Mouse (Mus musculus) T-helper 2 cell (primary cell): Measurements from ENCODE around the gene Ciapin1.

Experiments used
- in situ Hi-C: fragments of 300-600 bp; cut with MboI, MseI; formaldehyde crosslinking; loops from one replicate; pipeline ENCODE4 v1.15.1; 2025; ENCODE audit warnings: high pct_unique_total_duplicates

Gene Ciapin1

GRCm38 (mm10) chr8:94781838-94782235 lies 56.3 kb downstream of the Ciapin1 start:
- in situ Hi-C loops, result loop anchor here (5.0 kb wide), 1 partner anchor 35 kb away; no protein-coding TSS in a partner anchor

GRCm38 (mm10) chr8:94781155-94781837 lies 56.9 kb downstream of the Ciapin1 start:
- in situ Hi-C loops, result loop anchor here (5.0 kb wide), 1 partner anchor 36 kb away; no protein-coding TSS in a partner anchor

- in situ Hi-C loops, result loop anchor here (5.0 kb wide), 1 partner anchor 37 kb away; no protein-coding TSS in a partner anchor
Observed at GRCm38 (mm10) chr8:94780491-94781154, 57.5 kb downstream of the Ciapin1 start.

GRCm38 (mm10) chr8:94779534-94780294 lies 58.4 kb downstream of the Ciapin1 start:
- in situ Hi-C loops, result loop anchor here (5.0 kb wide), 1 partner anchor 38 kb away; no protein-coding TSS in a partner anchor

GRCm38 (mm10) chr8:94778895-94779533 lies 59.1 kb downstream of the Ciapin1 start:
- in situ Hi-C loops, result no loop called here

- in situ Hi-C loops, result no loop called here
Observed at GRCm38 (mm10) chr8:94778473-94778872, 59.7 kb downstream of the Ciapin1 start.

GRCm38 (mm10) chr8:94778036-94778435 lies 60.1 kb downstream of the Ciapin1 start:
- in situ Hi-C loops, result no loop called here

- in situ Hi-C loops, result no loop called here
Observed at GRCm38 (mm10) chr8:94776346-94776745, 61.8 kb downstream of the Ciapin1 start.

- in situ Hi-C loops, result no loop called here
Observed at GRCm38 (mm10) chr8:94774601-94775000, 63.6 kb downstream of the Ciapin1 start.

GRCm38 (mm10) chr8:94773700-94774171 lies 64.4 kb downstream of the Ciapin1 start:
- in situ Hi-C loops, result no loop called here

- in situ Hi-C loops, result no loop called here
Observed at GRCm38 (mm10) chr8:94773048-94773447, 65.1 kb downstream of the Ciapin1 start.

GRCm38 (mm10) chr8:94771941-94772670 lies 66.1 kb downstream of the Ciapin1 start, which contains the start of gene Cx3cl1:
Cx3cl1 (plus strand) TSS chr8:94772009.
- in situ Hi-C loops, result no loop called here

GRCm38 (mm10) chr8:94770945-94771344 lies 67.2 kb downstream of the Ciapin1 start:
- in situ Hi-C loops, result no loop called here
